Mouse (Mus musculus) liver, embryonic 14.5 days (tissue): ENCODE results near the gene Grik5. TPM values are rescaled to one million over a fixed set of nuclear protein-coding genes. Genes with fewer than 3 reads are reported as not detected.
A peak's percentile ranks its signal among the peaks of the same experiment; 100 is the strongest.

ENCODE experiments used
- ATAC-seq: fragments of 200-750 bp; cut with Nextera tagmentation; 2 replicates; pipeline ENCODE4 v1.8.0; 2017; ENCODE audit warnings: moderate number of reproducible peaks, mild to moderate bottlenecking, moderate library complexity; ENCODE audit not compliant: insufficient read depth
- DNase-seq, 3 experiments: peaks; one replicate each; pipeline ENCODE4 v3.0.0-alpha.2; 2012 to 2013; ENCODE audit warnings: low read depth in 3 of 3, low spot score in 3 of 3
- H3K27ac ChIP-seq: fragments of 300-500 bp; sonication (generic); 2 replicates; pipeline ENCODE4 v1.5.1; 2014; ENCODE audit warnings: moderate library complexity, mild to moderate bottlenecking, control low read depth, inconsistent platforms
- H3K27me3 ChIP-seq: fragments of 300-500 bp; sonication (generic); 2 replicates; pipeline ENCODE4 v1.6.1; 2014; ENCODE audit warnings: mild to moderate bottlenecking, low read length, moderate library complexity; ENCODE audit not compliant: control insufficient read depth, insufficient read depth
- H3K36me3 ChIP-seq: fragments of 300-500 bp; sonication (generic); replicated peaks from 2 replicates; pipeline ENCODE4 v1.6.1; 2014; ENCODE audit warnings: low read depth; ENCODE audit not compliant: control insufficient read depth, insufficient read depth
- H3K4me1 ChIP-seq, 2 experiments: fragments of 200-500 bp in 1 of 2; fragments of 300-500 bp in 1 of 2; sonication (generic) in 1 of 2; replicated peaks; 2 replicates each; pipeline ENCODE4 v1.6.1; 2012 to 2014; ENCODE audit warnings: antibody characterized with exemption in 1 of 2, inconsistent platforms in 1 of 2, low read length in 1 of 2; ENCODE audit not compliant: control insufficient read depth in 2 of 2, insufficient read depth in 2 of 2
- H3K4me2 ChIP-seq: fragments of 300-500 bp; sonication (generic); 2 replicates; pipeline ENCODE4 v1.6.1; 2014; ENCODE audit warnings: low read depth, mild to moderate bottlenecking, control low read depth, moderate library complexity
- H3K4me3 ChIP-seq, 2 experiments: fragments of 200-500 bp in 1 of 2; fragments of 300-500 bp in 1 of 2; sonication (generic) in 1 of 2; 2 replicates each; pipeline ENCODE4 v1.5.1; 2012 to 2014; ENCODE audit warnings: low read depth in 2 of 2, low read length in 2 of 2, mild to moderate bottlenecking in 2 of 2, control low read depth in 1 of 2, inconsistent platforms in 1 of 2, moderate library complexity in 1 of 2; ENCODE audit not compliant: insufficient read depth in 1 of 2
- H3K9ac ChIP-seq: fragments of 300-500 bp; sonication (generic); replicated peaks from 2 replicates; pipeline ENCODE4 v1.6.1; 2014; ENCODE audit warnings: mild to moderate bottlenecking, control low read depth, moderate library complexity
- H3K9me3 ChIP-seq: fragments of 300-500 bp; sonication (generic); 2 replicates; pipeline ENCODE4 v1.6.1; 2016; ENCODE audit warnings: low read length, mixed read lengths; ENCODE audit not compliant: control insufficient read depth
- CTCF ChIP-seq: IDR thresholded peaks from 2 replicates; pipeline ENCODE4 v1.5.1; 2016; ENCODE audit warnings: antibody characterized with exemption, low read depth, control low read depth
- EP300 ChIP-seq: IDR thresholded peaks from 2 replicates; pipeline ENCODE4 v1.6.1; 2016; ENCODE audit warnings: antibody characterized with exemption, low read depth
- WGBS: fragments of 180-500 bp; shearing (Covaris S2); extraction: QIAGEN DNeasy Blood & Tissue Kit; methylation state at CpG from one replicate; pipeline ENCODE4 v1.1.7; 2014; ENCODE audit not compliant: insufficient replicate concordance; 5-methylcytosine and 5-hydroxymethylcytosine counted together
- polyA plus RNA-seq, 2 experiments: library from polyadenylated mRNA; depleted of rRNA in 1 of 2; stranded (reverse) in 1 of 2; unstranded in 1 of 2; fragments of >200 nt; fragmentation: Nextera tagmentation in 1 of 2; extraction: Ambion mirVana in 1 of 2; gene quantifications; 2 replicates each; pipeline versions ENCODE4 v1.2.1 to v1.2.3; 2012 to 2014

The Grik5 gene
- polyA plus RNA-seq, 2 experiments: 0.37 to 4.9 TPM

DNA sequence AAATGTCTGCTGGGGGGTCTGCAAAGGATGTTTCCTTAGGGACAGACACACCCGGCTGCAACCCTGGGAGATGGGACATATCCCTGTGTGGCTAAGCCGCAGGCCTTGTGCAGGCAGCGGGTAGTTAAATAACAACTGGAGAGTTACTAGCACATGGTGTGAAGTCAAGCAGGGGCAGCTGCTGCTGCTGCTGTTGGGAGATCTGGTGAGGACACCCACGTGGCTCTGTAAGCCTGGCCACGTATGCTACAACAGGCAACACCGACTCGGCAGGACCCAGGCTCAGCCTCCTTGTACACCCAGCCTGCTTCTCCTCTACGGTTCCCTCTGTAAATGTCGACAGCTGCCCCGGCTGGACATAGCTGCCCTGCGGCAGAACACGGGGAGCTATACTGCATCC is 30.2 kb downstream of the Grik5 start:
- 84% methylated on average over 12 of the region's 12 CpGs for WGBS
- TF ChIP-seq EP300 (no peak), CTCF (no peak)
- Histone ChIP-seq H3K9me3 (no peaks in the 10 kb centered on the region), H3K27me3 (no peaks in the 10 kb centered on the region), H3K4me2 (no peak overlapping the region), H3K36me3 (no peaks in the 10 kb centered on the region), H3K27ac (no peak overlapping the region), H3K4me1 (no peaks in the 10 kb centered on the region), H3K9ac (no peak overlapping the region), H3K4me3 (no peak overlapping the region)
- no peak for ATAC-seq
- DNase-seq: no peak

DNA sequence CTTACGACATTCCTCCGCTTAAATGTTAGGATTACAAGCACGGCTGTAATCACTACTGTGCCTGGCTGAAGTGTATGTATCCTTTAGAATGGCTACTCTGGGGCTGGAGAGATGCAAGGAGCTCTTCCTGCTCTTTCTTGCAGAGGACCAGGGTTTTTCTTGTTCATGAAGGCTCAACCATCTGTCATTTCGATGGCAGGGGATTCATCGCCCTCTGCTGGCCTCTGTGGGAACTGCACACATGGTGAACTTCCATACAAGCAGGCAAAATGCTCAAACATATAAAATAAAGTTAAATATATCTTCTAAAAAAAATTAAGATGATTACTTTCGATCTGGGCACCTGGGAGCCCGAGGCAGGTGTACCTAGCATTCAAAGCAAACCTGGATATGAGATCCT is 36.2 kb downstream of the Grik5 start:
- H3K9me3 ChIP-seq: no peaks in the 10 kb centered on the region
- H3K4me2 ChIP-seq: no peak overlapping the region
- no peaks in the 10 kb centered on the region for H3K4me1 ChIP-seq
- H3K36me3 ChIP-seq: no peaks in the 10 kb centered on the region
- H3K27me3 ChIP-seq: no peaks in the 10 kb centered on the region
- H3K4me3 ChIP-seq: no peak overlapping the region
- WGBS: 37% methylated on average over 7 of the region's 7 CpGs
- TF ChIP-seq CTCF (peak; percentile 92), EP300 (no peak)
- H3K27ac ChIP-seq: no peak overlapping the region
- peak; percentile 13 to 41 (median 29) for DNase-seq
- no peak overlapping the region for H3K9ac ChIP-seq
- ATAC-seq: no peak

DNA sequence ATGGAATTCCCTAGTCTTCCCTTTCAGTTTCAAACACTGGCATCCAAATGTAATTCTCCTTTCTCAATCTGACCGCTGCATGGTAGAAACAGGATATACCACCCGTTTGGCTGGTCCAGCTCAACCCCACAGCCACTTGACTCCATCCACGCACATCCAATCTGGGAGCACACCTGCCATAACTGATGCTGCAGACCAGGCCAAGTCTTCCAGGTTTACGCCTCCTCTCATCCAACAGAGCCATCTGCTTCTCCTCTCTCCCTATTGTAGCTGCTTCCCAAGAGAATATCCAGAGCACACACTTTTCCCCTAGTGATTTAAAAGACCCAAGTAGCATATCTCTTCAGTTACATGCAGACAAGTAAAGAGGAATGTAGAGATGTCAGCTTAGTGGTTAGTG is 37.4 kb downstream of the Grik5 start:
- 76% methylated on average over 4 of the region's 4 CpGs for WGBS
- DNase-seq (no peak), ATAC-seq (no peak)
- Histone ChIP-seq H3K4me1 (no peaks in the 10 kb centered on the region), H3K9ac (no peak overlapping the region), H3K27ac (no peak overlapping the region), H3K36me3 (no peaks in the 10 kb centered on the region), H3K9me3 (no peaks in the 10 kb centered on the region), H3K4me2 (no peak overlapping the region), H3K4me3 (no peak overlapping the region), H3K27me3 (no peaks in the 10 kb centered on the region)
- TF ChIP-seq EP300 (no peak), CTCF (no peak)

DNA sequence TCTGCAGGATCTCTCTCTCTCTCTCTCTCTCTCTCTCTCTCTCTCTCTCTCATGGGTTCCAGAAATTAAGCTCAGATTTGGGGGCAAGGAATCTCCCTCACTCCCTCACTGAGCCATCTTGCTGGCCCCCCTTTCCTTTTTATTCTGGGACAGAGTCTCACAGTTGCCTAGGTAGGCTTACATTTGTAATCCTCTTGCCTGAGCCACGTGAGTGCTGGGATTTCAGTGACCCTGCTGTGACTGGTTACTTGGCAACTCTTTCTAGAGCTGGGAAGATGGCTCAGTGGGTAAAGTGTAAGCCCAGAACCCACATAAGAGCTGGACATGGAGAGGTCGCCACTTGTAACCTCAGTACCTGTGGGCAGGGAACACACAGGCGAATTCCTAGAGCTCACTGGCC is 40.6 kb downstream of the Grik5 start:
- Histone ChIP-seq H3K36me3 (no peaks in the 10 kb centered on the region), H3K4me3 (no peak overlapping the region), H3K27me3 (no peaks in the 10 kb centered on the region), H3K4me1 (no peaks in the 10 kb centered on the region), H3K27ac (no peak overlapping the region), H3K4me2 (no peak overlapping the region), H3K9me3 (no peaks in the 10 kb centered on the region), H3K9ac (no peak overlapping the region)
- DNase-seq (no peak), ATAC-seq (no peak)
- TF ChIP-seq CTCF: no peak
- TF ChIP-seq EP300: no peak
- WGBS: 53% methylated on average over 3 of the region's 3 CpGs

DNA sequence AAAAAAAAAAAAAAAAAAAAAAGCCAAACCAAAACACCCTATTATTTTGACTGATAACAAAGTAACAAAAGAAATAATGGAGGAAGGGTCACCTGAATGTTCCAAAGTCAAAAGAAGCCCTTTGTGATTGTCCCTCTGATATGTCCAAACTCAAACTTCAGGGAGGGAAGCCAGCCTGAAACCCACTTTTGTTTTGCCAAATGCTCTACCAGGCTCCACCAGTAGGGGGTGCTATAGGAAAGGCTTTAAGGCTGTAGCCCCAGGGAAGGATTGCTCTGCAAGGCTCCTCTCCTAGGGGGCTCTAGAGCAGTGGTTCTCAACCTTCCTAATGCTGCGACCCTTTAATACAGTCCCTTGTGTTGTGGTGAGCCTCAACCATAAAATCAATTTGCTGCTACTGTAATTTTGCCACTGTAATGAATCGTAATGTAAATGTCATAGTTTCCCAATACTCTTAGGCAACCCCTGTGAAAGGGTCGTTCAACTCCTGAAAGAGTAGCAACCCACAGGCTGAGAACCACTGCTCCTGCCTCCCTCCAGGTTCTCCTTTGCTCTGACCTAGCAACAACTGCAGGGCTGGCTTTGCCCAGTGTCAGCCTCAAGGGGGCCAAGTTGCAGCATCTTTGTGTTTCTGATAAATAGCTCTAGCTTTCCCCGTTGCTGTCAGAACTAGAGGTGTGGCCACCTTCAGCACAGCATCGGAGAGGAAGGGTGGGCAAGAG is 42.0 kb downstream of the Grik5 start:
- H3K9me3 ChIP-seq: no peaks in the 10 kb centered on the region
- ATAC-seq: no peak
- H3K4me2 ChIP-seq: no peak overlapping the region

More for the DNA sequence above, 42.0 kb downstream of the Grik5 start:
- H3K27ac ChIP-seq: no peak overlapping the region
- no peak overlapping the region for H3K9ac ChIP-seq
- 40% methylated on average over 5 of the region's 5 CpGs for WGBS
- no peaks in the 10 kb centered on the region for H3K36me3 ChIP-seq
- peak; percentile 45 to 55 (median 48) for DNase-seq
- no peaks in the 10 kb centered on the region for H3K4me1 ChIP-seq
- H3K27me3 ChIP-seq: no peaks in the 10 kb centered on the region
- TF ChIP-seq EP300 (no peak), CTCF (peak; percentile 91)
- no peak overlapping the region for H3K4me3 ChIP-seq
